Mouse (Mus musculus) cerebellum, adult (tissue): ENCODE data around the gene Gm13212.
"Not testable (repeated sequence)": the region's sequence is repeated elsewhere in the genome, so short reads cannot be mapped to it uniquely, and the experiment has no call there.

Experiments used
- ATAC-seq: cut with Nextera tagmentation; 2 replicates; pipeline ENCODE4 v1.9.2; 2017; ENCODE audit warnings: mild to moderate bottlenecking, moderate library complexity, mixed read lengths; ENCODE audit not compliant: insufficient number of reproducible peaks, low FRiP score, low TSS enrichment

Gm13212 gene

DNA sequence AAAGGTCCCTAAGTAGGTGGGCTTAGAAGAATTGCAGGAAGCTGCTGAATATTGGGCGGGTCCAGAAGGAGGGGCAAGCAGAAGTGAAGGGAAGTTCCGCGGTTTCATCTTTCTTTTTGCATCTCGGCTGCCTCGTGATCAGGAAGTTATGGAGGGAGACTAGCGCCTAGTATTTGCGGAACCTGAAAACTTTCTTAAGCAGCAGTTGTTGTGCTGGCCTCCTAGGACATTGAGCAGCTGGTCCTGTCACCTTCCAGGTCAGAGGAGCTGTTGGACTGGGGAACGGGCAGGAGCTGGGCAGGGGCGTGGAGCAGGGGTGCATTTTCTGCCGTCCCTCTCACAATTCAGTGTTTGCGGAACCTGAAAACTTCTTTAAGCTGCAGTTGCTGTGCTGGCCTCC, at the start of gene Gm13212:
TSS of gene Gm13212 (plus strand) at position 89 of the 400 bp plus-strand sequence.
- ATAC-seq, result not testable (repeated sequence)

DNA sequence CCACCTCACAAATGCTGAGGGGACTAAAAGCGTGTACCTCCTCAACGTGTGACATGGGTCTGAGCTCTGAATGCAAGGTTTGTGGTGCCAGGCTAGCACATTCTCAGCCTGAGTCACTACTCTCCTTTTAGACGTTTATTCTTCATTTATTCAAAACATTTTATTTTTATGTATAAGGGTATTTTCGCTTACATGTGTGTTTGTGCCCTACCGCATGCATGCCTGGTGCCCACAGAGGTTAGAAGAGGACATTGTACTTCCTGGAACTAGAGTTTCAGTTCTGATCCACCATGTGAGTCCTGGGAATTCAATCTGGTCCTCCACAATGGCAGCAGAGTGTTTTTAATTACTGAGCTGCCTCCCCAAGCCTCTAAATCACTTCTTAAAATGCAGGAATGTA, 41.1 kb upstream of the Gm13212 start:
- not testable (repeated sequence) for ATAC-seq

DNA sequence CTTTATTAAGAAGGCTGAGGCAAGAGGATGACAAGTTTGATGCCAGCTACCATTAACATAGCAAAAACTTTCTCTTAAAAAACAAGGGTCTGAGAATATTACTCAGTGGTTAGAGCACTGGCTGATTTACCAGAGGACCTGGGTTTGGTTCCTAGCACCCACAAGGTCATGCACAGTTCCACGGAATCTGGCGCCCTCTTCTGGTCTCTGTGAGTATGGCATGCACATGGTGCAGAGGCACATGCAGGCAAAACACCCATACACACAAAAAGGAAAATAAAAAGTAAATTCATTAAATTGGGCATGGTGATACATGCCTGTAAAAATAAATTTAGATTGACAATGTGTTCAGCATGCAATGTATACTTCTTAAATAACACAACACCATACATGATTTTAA, 39.9 kb upstream of the Gm13212 start:
- not testable (repeated sequence) for ATAC-seq

DNA sequence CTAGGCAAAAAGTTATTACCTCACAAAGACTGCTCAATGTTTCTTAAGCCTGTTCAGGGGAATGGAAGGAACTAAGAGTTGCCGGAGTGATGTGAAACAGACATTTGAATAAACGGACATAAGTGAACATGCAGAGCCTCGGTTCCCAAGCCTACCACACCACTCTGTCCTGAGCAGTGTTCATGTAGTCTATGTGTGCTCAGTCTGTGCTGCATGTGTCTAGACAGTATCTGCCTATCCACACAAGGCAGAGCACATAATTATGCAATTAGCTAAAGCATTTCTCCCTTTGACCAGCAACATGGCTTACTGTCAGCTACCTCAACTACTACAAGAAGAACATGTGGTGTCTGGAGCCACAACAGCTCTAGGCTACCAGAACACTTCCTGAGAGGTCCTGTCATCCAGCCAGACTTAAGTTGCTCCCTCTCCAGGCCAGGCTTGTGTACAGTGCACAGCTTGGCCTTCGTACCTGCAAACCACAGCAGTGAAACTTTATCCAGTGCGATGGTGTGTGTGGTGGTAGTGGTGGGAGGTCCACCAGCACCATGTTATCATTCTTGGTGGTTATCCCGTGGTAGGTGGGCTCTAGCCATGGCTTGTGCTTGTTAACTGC, 39.1 kb upstream of the Gm13212 start:
- not testable (repeated sequence) for ATAC-seq

DNA sequence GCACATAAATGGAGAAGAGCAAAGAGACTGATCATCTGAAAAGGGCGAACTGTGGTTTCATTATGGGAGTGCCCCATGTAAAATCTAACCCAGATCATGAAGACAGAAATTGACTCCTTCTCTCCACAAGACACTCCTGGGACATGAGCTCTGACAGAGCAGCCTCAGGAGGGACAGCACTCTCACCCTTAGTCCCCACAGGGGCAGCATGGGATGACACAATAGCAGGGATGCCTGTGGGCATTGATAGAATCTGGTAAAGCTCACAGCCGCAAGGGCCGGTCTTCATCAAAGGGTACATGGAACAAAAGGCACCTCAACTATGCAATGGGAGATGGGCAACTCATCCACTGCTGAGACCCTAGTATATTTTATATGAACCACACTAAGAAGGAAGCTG, 38.5 kb upstream of the Gm13212 start:
- ATAC-seq, result not testable (repeated sequence)

DNA sequence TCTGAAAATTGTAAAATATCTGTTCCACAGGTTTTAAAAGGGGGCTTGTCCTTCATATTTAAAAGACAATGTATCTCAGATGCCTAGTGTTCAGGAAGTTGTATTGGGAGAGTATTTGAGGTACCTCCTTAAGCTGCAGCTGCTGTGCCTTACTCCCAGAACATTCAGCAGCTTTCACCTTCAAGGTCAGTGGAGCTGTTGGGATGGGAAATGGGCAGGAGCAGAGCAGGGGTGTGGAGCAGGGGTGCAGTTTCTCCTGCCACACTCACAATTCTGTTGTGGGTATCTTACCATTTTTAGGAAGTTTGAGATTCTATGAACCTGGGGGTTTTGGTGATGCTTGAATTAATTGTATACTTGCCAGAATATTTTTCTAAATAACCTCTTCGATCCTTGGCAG, 28.3 kb upstream of the Gm13212 start:
- ATAC-seq, result no peak

DNA sequence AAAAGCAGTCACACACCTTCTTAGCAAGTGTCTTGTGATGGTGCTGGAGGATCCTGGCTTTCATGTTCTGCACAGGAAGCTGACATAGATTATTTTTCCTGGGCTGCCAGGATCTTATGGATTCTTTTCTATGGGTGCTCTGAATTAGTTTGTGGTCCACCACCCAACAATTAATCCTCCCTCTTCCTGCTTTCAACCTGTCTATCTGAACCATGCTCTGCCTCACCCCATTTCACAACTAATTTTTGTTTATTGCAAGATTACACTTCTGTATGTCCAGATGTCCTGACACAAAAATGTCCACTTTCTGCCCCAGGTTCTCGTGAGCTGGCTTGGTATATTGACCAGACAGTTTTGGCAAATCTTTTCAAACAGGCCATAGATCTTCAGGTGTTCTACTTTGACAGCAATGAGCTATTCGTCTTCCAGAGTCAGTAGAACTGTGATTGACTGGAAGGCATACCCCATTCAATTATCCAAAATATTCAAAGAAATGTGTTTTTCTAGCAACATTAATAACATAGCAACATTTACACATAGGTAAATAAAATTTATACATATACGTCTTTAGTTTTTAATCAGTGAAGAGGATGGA, 25.4 kb upstream of the Gm13212 start:
- no peak for ATAC-seq

DNA sequence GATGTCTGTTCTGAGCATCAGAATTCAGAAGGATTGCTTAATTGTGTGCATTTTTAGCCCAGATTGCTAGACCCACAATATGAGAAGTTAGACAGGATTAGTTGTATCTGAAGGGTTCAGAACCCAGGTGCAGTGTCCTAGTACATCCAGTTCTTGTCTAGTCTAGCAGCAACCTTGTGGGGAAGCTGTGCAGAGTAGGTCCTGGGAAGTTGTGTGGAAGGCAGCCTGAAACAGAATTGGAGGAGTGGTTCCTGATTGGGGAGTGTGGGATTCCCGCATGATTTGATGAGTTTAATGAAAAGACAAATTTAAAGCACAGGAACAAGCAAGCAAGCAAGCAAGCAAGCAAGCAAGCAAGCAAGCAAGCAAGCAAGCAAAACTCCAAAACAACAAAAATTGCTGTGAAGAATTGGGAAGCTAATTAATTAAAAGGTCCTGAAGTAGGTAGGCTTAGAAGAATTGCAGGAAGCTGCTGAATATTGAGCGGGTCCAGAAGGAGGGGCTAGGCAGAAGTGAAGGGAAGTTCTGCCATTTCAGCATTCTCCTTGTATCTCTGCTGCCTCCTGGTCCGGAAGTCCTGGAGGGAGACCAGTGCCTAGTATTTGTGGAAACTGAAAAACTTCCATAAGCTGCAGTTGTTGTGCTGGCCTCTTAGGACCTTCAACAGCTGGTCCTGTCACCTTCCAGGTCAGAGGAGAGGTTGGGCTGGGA, 20.7 kb upstream of the Gm13212 start:
- ATAC-seq, result no peak

DNA sequence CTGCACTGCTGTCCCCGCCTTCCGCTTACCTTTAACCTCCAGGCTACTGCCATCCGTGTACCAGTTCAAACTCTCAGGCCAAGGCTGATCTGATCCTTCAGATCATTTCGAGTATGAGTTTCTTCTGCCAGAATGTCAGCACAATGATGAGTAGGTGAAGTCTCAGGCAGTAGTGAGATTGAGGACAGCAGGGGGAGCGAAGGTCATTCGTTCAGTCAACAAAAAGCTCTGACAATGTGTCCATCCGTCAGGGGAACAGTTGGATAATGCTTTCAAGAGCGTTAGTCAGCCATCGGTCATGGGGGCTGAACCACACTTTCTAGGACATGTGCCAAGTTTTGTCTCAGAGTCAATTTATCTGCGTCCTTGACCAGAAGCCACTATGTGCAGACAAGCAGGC, 14.5 kb upstream of the Gm13212 start:
- not testable (repeated sequence) for ATAC-seq

DNA sequence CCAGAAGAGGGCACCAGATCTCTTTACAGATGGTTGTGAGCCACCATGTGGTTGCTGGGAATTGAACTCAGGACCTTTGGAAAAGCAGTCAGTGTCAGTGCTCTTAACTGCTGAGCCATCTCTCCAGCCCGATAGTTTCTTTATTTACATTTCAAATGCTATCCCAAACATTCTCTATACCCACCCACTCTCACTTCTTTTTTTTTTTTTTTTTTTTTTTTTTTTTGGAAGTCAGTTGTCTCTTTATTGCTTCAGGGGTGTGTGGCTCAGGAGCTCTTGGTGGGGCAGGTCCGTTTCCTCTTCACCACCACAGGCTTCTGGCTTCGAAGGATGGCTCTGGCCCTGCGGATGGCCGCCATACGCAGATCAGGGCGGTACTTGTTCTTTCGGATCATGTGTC, 8.3 kb upstream of the Gm13212 start:
- ATAC-seq, result not testable (repeated sequence)

DNA sequence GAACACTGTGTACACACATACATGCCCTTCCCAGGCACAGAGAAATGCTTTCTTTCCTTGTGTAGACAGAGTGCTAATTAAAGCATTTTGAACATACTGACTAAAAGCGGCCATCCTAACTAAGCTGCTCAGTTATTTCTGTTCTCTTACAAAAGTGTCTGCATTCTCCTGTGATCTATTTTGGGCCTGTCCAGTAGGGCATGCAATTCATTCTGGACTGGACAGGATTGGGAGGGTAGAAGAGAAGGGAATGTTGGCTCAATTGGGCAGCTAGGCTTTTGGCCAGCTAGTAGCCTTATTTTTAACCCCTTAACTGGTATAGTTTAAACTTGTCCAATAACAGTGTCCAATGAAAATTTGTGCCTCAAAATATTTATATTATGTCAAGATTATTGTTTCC, 4.6 kb upstream of the Gm13212 start:
- not testable (repeated sequence) for ATAC-seq

DNA sequence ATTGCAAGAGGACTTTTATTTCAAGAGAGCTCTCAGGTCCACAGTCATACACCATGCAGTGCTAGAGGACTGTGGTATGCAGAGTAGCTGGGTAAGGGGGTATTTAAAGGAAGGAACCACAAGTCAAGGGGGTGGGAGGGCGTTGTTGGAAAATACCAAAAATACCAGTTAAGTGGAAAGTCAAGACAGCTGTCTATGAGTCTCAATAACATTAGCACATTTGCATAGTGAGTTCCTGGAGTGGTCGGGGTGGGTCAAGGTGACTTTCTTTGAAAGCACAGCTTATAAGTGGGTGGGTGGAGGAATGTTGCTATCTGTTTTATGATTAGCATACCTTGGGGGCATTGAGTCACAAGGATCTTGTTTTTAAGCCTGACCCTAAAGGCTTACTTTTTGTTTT, 1.1 kb downstream of the Gm13212 start:
- ATAC-seq, result not testable (repeated sequence)

DNA sequence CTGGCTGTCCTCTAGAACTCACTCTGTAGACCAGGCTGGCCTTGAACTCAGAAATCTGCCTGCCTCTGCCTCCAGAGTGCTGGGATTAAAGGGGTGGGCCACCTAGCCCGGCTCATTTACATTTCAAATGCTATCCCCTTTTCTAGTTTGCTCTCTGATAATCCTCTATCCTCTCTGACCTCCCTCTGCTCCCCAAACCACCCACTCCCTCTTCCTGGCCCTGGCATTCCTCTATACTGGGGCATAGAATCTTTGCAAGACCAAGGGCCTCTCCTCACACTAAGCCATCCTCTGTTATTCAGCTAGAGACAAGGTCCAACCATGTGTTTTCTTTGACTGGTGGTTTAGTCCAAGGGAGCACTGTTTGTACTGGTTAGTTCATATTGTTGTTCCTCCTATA, 9.2 kb downstream of the Gm13212 start:
- ATAC-seq, result not testable (repeated sequence)

DNA sequence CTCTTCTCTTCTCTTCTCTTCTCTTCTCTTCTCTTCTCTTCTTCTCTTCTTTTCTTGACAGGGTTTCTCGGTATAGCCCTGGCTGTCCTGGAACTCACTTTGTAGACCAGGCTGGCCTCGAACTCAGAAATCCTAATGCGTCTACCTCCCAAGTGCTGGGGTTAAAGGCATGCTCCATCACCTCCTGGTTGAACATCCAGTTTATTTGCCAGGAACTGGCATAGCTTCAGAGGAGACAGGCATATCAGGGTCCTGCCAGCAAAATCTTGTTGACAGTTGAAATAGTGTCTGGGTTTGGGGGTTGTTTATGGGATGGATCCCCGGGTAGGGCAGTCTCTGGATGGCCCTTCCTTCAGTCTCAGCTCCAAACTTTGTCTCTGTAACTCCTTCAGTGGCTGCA, 9.8 kb downstream of the Gm13212 start:
- not testable (repeated sequence) for ATAC-seq

DNA sequence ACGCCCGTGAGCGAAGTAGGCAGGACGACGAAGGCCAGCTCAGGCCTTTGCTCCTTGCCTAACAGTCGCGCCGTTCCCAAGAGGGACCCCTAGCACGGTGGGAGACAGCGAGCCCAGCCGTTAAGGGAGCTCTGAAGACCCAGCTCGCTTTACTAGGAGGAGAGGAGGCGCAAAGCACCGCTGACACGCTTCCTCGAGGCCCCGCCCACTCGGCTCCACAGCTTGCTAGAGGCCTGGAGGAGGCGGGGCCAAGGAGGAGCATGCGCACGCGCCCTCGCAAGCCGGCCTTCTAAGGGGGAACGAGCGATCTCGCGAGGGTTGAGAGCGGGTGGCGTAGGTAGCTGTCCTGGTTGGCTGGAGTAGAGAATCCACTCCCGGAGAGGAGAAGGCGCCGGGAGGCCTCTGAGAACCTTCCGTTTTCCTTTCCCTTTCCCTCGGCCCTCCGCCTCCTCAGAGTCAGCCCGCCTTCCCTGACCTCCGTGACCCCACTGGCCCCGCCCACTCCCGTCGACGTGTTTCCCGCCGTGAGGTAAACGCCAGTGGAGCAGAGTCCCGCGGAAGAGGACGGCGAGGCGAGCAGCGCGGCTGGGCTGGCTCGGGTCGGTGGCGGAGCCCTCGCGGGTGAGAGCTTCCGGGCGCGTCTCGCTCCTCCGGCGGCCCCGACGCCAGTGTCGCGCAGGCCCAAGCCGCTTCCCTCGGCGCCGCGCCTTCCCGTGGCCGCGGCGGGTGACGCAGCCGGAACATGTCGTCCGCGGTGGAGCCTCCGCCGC, 55.6 kb downstream of the Gm13212 start:
- ATAC-seq, result not testable (repeated sequence)

DNA sequence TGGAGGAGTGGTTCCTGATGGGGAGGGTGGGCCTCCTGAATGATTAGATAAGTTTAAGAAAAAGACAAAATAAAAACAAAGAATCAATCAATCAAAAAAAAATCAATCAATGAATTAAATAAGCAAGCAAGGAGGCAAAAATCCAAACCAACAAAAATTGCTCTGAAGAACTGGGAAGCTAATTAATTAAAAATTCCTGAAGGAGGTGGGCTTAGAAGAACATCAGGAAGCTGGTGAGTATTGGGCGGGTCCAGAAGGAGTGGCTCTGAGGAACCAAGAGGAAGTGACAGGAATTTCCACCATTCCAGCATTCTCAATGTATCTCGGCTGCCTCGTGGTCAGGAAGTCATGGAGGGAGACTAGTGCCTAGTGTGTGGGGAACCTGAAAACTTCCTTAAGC, 85.4 kb downstream of the Gm13212 start, which contains the start of gene Zfp980:
TSS of gene Zfp980 (plus strand) at position 301 of the 400 bp plus-strand sequence.
- ATAC-seq, result not testable (repeated sequence)

DNA sequence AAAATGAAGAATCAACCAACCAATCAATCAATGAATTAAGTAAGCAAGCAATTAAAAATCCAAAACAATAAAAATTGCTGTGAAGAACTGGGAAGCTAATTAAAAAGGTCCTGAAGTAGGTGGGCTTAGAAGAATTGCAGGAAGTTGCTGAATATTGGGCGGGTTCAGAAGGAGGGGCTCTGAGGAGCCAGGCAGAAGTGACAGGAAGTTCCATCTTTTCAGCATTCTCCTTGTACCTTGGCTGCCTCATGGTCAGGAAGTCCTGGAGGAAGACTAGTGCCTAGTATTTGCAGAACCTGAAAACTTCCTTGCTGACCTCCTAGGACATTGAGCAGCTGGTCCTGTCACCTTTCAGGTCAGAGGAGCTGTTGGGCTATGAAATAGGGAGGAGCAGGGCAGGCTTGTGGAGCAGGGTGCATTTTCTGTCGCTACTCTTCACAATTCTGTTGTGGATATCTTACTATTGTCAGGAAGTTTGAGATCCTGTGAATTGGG, 89.4 kb downstream of the Gm13212 start:
- not testable (repeated sequence) for ATAC-seq
